Comparison of ENCODE assay signal across 9 mouse cellular contexts in the genomic region with DNA sequence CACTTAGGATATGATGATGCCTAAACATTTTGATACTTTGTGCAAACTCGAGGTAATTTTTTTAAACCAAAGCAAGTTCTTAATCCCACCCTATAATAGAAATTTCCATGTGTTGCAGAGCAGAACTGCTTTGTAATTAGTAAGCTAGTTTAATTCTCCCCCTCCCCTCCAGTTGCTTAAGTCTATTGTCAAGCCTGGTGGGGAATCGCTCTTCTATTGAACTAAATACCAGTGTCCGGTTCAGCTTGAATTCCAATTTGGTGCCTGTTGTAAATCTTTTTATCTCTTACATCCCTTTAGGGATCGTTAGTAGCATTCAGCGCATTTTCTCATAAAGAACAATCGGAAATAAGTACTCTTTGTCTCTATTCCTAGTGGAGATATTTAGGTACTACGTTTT. TPM values are rescaled to one million over a fixed set of nuclear protein-coding genes. Genes with fewer than 3 reads are reported as not detected.
DNase-seq lines count a peak whose midpoint lies in the region; ATAC-seq and TF ChIP-seq lines count a peak whose summit lies in the region.
"Had no signal": no experiment of that assay in that cellular context is flagged by ENCODE, and none has a peak within 500 bp of the region (broad histone marks: within the 10 kb centered on the region; RNA-seq: fewer than 3 reads in every experiment).

No protein-coding gene starts in this region.

- TF ChIP-seq EP300 in ES-Bruce4 (IDR thresholded peaks at IDR 0.05; ENCODE audit: insufficient read depth, low read depth, low read length) = no peak
- no peak for TF ChIP-seq EP300 in liver, postnatal 0 days (IDR thresholded peaks at IDR 0.05; ENCODE audit: low read depth)

- WGBS in forebrain, embryonic 16.5 days = 2% methylated on average over 7 of the region's 7 CpGs
- WGBS in liver, postnatal 0 days (ENCODE audit: insufficient replicate concordance) = 60% methylated on average over 7 of the region's 7 CpGs

- no peak for TF ChIP-seq POLR2A in ES-Bruce4 (IDR thresholded peaks at IDR 0.05; ENCODE audit: insufficient read depth, low read length)

- peaks cover 2% of the 10 kb centered on the region for H3K4me1 ChIP-seq in ES-Bruce4 (ENCODE audit: control insufficient read depth, insufficient read depth, low read length)
- peaks cover 13% of the 10 kb centered on the region for H3K4me1 ChIP-seq in forebrain, embryonic 16.5 days (replicated peaks; ENCODE audit: control insufficient read depth, insufficient read depth, low read length)
- H3K4me1 ChIP-seq in liver, postnatal 0 days (ENCODE audit: insufficient read depth) = peaks cover 13% of the 10 kb centered on the region; the same call in 1 of the 2 replicates

- peaks cover 29% of the 10 kb centered on the region for H3K36me3 ChIP-seq in ES-Bruce4 (ENCODE audit: control insufficient read depth, insufficient read depth, low read length, poor library complexity, severe bottlenecking)
- no peaks in the 10 kb centered on the region for H3K36me3 ChIP-seq in forebrain, embryonic 16.5 days (ENCODE audit: control insufficient read depth, insufficient read depth)
- 0 out of 2 replicates have a peak, but pooled peaks cover 3% of the 10 kb centered on the region for H3K36me3 ChIP-seq in liver, postnatal 0 days (replicated peaks; ENCODE audit: insufficient read depth, low read length)

- no peak for ATAC-seq in forebrain, embryonic 16.5 days
- no peak for ATAC-seq in liver, postnatal 0 days
- ATAC-seq: inflammation-experienced regulatory T-cells, adult 6 months had no signal

- no peak for TF ChIP-seq CTCF in ES-Bruce4 (IDR thresholded peaks at IDR 0.05; ENCODE audit: low read depth, low read length)
- TF ChIP-seq CTCF in liver, postnatal 0 days (IDR thresholded peaks at IDR 0.05; ENCODE audit: low read depth) = no peak

- no peak overlapping the region for H3K4me3 ChIP-seq in ES-Bruce4 (ENCODE audit: low read depth, low read length)
- peak overlapping the region; percentile 88 for H3K4me3 ChIP-seq in forebrain, embryonic 16.5 days (replicated peaks; ENCODE audit: low read length)
- H3K4me3 ChIP-seq in liver, postnatal 0 days (ENCODE audit: low read depth, low read length) = peak overlapping the region; percentile 76; the same call in 1 of the 2 replicates

- H3K4me2 ChIP-seq in forebrain, embryonic 16.5 days (ENCODE audit: low read length) = peak overlapping the region; percentile 87
- peak overlapping the region; percentile 92 for H3K4me2 ChIP-seq in liver, postnatal 0 days (ENCODE audit: low read depth, low read length)

- peak overlapping the region; percentile 100 for H3K9ac ChIP-seq in ES-Bruce4 (ENCODE audit: low read depth, poor library complexity, severe bottlenecking)
- 0 out of 2 replicates have a peak overlapping the region, but pooled peaks have one; percentile 25 for H3K9ac ChIP-seq in forebrain, embryonic 16.5 days (replicated peaks; ENCODE audit: low read depth, low read length)
- H3K9ac ChIP-seq in liver, postnatal 0 days (replicated peaks) = 0 out of 2 replicates have a peak overlapping the region, but pooled peaks have one; percentile 89

- no peaks in the 10 kb centered on the region for H3K27me3 ChIP-seq in ES-Bruce4 (ENCODE audit: control insufficient read depth, insufficient read depth, low read length, poor library complexity, severe bottlenecking)
- H3K27me3 ChIP-seq in forebrain, embryonic 16.5 days (replicated peaks; ENCODE audit: control insufficient read depth, insufficient read depth, low read length) = no peaks in the 10 kb centered on the region
- no peaks in the 10 kb centered on the region for H3K27me3 ChIP-seq in liver, postnatal 0 days (ENCODE audit: insufficient read depth, low read length)

- H3K9me3 ChIP-seq in ES-Bruce4 (replicated peaks; ENCODE audit: control insufficient read depth, insufficient read depth, low read length, poor library complexity, severe bottlenecking) = no peaks in the 10 kb centered on the region
- H3K9me3 ChIP-seq in forebrain, embryonic 16.5 days (ENCODE audit: control insufficient read depth, low read length) = no peaks in the 10 kb centered on the region
- no peaks in the 10 kb centered on the region for H3K9me3 ChIP-seq in liver, postnatal 0 days (ENCODE audit: low read length)

- H3K27ac ChIP-seq in ES-Bruce4 (ENCODE audit: insufficient read depth, low read length) = no peak overlapping the region
- H3K27ac ChIP-seq in forebrain, embryonic 16.5 days (ENCODE audit: low read length) = no peak overlapping the region
- no peak overlapping the region for H3K27ac ChIP-seq in liver, postnatal 0 days (ENCODE audit: low read depth)

- peak; percentile 17 for DNase-seq in cerebellum, adult 9-10 months
- DNase-seq in cerebellum, adult 9-11 months = no peak
- no peak for DNase-seq in liver, postnatal 0 days
- DNase-seq in gastrocnemius, postnatal 4 days (ENCODE audit: low spot score in 2 of 2) = no peak
- no peak for DNase-seq in spleen, postnatal 36 days (ENCODE audit: low spot score in 2 of 2)
- DNase-seq in frontal cortex, postnatal 25 days (ENCODE audit: low spot score in 2 of 2) = no peak

RNA-seq across cellular contexts. Expression of a gene that starts 1.9 kb away (rescaled TPM):
- 440 and 468 TPM in 2 replicates for polyA plus RNA-seq in ES-Bruce4 (2011; ENCODE audit: insufficient read depth, insufficient read length, low read depth, missing spikeins)
- 84.9 and 104 TPM in 2 replicates for polyA plus RNA-seq in forebrain, embryonic 16.5 days (2015; fragmentation: Nextera tagmentation; extraction: Ambion mirVana)
- 15.6 and 17.3 TPM in 2 replicates for polyA plus RNA-seq in liver, postnatal 0 days (2015; fragmentation: Nextera tagmentation; extraction: Ambion mirVana)
- 100 to 1,000 TPM; 111 to 112 TPM for total RNA-seq in gastrocnemius, postnatal 4 days (2021)

Comparison
In these comparisons a context has a peak if more than half of its experiments do, and no peak if none do; other contexts are left out.
1. H3K9ac ChIP-seq: peak in every context shown above with its lines; median percentile 100 in ES-Bruce4; 89 in liver, postnatal 0 days; 25 in forebrain, embryonic 16.5 days.